Mouse (Mus musculus): ENCODE measurements around the gene Rtl10. TPM values are rescaled to one million over a fixed set of nuclear protein-coding genes. Genes with fewer than 3 reads are reported as not detected.
"Not testable (repeated sequence)": the region's sequence is repeated elsewhere in the genome, so short reads cannot be mapped to it uniquely, and the experiment has no call there.

Rtl10 gene
- polyA plus RNA-seq, 1 experiment from 2014 or later = 1.7 TPM

- Histone ChIP-seq H3K9ac (no peak overlapping the region), H3K9me3 (no peaks in the 10 kb centered on the region), H3K4me3 (no peak overlapping the region), H3K27me3 (replicated peaks) (peaks cover 3% of the 10 kb centered on the region; the same call in 1 of the 2 replicates), H3K27ac (replicated peaks) (no peak overlapping the region), H3K36me3 (peaks cover 14% of the 10 kb centered on the region), H3K4me2 (no peak overlapping the region), H3K4me1 (peaks cover 14% of the 10 kb centered on the region)
- ATAC-seq (ENCODE audit: extremely low read depth, insufficient number of reproducible peaks, low FRiP score, low TSS enrichment) = no peak
- 57% methylated on average over 1 of the region's 1 CpGs for WGBS
These were observed 8.5 kb downstream of the Rtl10 start for GRCm38 (mm10) chr16:18507200-18507549.

GRCm38 (mm10) chr16:18511741-18512140 lies 13.0 kb downstream of the Rtl10 start:
- Histone ChIP-seq H3K4me2 (no peak overlapping the region), H3K9ac (no peak overlapping the region), H3K27me3 (replicated peaks) (peaks cover 3% of the 10 kb centered on the region; the same call in 1 of the 2 replicates), H3K4me3 (no peak overlapping the region), H3K36me3 (no peaks in the 10 kb centered on the region), H3K27ac (replicated peaks) (no peak overlapping the region), H3K9me3 (no peaks in the 10 kb centered on the region), H3K4me1 (peaks cover 12% of the 10 kb centered on the region)
- no peak for ATAC-seq (ENCODE audit: extremely low read depth, insufficient number of reproducible peaks, low FRiP score, low TSS enrichment)
- 75% methylated on average over 5 of the region's 5 CpGs for WGBS

- Histone ChIP-seq H3K4me3 (no peak overlapping the region), H3K9me3 (no peaks in the 10 kb centered on the region), H3K27me3 (replicated peaks) (peaks cover 3% of the 10 kb centered on the region; the same call in 1 of the 2 replicates), H3K4me1 (peaks cover 12% of the 10 kb centered on the region), H3K36me3 (no peaks in the 10 kb centered on the region), H3K4me2 (no peak overlapping the region), H3K27ac (replicated peaks) (no peak overlapping the region), H3K9ac (no peak overlapping the region)
- ATAC-seq (ENCODE audit: extremely low read depth, insufficient number of reproducible peaks, low FRiP score, low TSS enrichment) = no peak
- 50% methylated on average over 6 of the region's 6 CpGs for WGBS
These were observed 14.8 kb downstream of the Rtl10 start for GRCm38 (mm10) chr16:18513508-18513907.

- ATAC-seq (ENCODE audit: extremely low read depth, insufficient number of reproducible peaks, low FRiP score, low TSS enrichment) = no peak
- Histone ChIP-seq H3K4me2 (no peak overlapping the region), H3K4me3 (no peak overlapping the region), H3K9ac (no peak overlapping the region), H3K4me1 (no peaks in the 10 kb centered on the region), H3K27ac (replicated peaks) (no peak overlapping the region), H3K9me3 (no peaks in the 10 kb centered on the region), H3K36me3 (no peaks in the 10 kb centered on the region), H3K27me3 (replicated peaks) (no peaks in the 10 kb centered on the region)
These were observed 19.4 kb downstream of the Rtl10 start for GRCm38 (mm10) chr16:18518091-18518490.

GRCm38 (mm10) chr16:18523563-18524245 lies 25.0 kb downstream of the Rtl10 start:
- H3K9ac ChIP-seq = no peak overlapping the region
- H3K4me2 ChIP-seq = no peak overlapping the region
- ATAC-seq (ENCODE audit: extremely low read depth, insufficient number of reproducible peaks, low FRiP score, low TSS enrichment) = no peak
- H3K27ac ChIP-seq (replicated peaks) = peak overlapping the region; percentile 33; the same call in 1 of the 2 replicates
- H3K27me3 ChIP-seq (replicated peaks) = no peaks in the 10 kb centered on the region
- no peaks in the 10 kb centered on the region for H3K9me3 ChIP-seq
- peaks cover 8% of the 10 kb centered on the region; the same call in 1 of the 2 replicates for H3K4me1 ChIP-seq
- H3K4me3 ChIP-seq = no peak overlapping the region
- 50% methylated on average over 8 of the region's 8 CpGs for WGBS
- H3K36me3 ChIP-seq = no peaks in the 10 kb centered on the region

- Histone ChIP-seq H3K4me2 (no peak overlapping the region), H3K27ac (replicated peaks) (no peak overlapping the region), H3K36me3 (no peaks in the 10 kb centered on the region), H3K4me3 (no peak overlapping the region), H3K9me3 (peaks cover 7% of the 10 kb centered on the region), H3K9ac (no peak overlapping the region), H3K27me3 (replicated peaks) (no peaks in the 10 kb centered on the region), H3K4me1 (peaks cover 3% of the 10 kb centered on the region; the same call in 1 of the 2 replicates)
- WGBS = 82% methylated on average over 5 of the region's 5 CpGs
- ATAC-seq (ENCODE audit: extremely low read depth, insufficient number of reproducible peaks, low FRiP score, low TSS enrichment) = no peak
These were observed 30.0 kb downstream of the Rtl10 start for GRCm38 (mm10) chr16:18528656-18529055.

- H3K4me1 ChIP-seq; H3K27me3 ChIP-seq (replicated peaks); H3K9ac ChIP-seq; H3K4me3 ChIP-seq; H3K36me3 ChIP-seq; H3K4me2 ChIP-seq; H3K27ac ChIP-seq (replicated peaks); H3K9me3 ChIP-seq: not testable (repeated sequence)
- ATAC-seq (ENCODE audit: extremely low read depth, insufficient number of reproducible peaks, low FRiP score, low TSS enrichment) = peak; percentile 99
- WGBS = 89% methylated on average over 7 of the region's 7 CpGs
These were observed 34.4 kb downstream of the Rtl10 start for GRCm38 (mm10) chr16:18533061-18533460.

GRCm38 (mm10) chr16:18537407-18537990 lies 38.8 kb downstream of the Rtl10 start:
- no peaks in the 10 kb centered on the region for H3K36me3 ChIP-seq
- peaks cover 14% of the 10 kb centered on the region for H3K4me1 ChIP-seq
- peaks cover 20% of the 10 kb centered on the region for H3K27me3 ChIP-seq (replicated peaks)
- H3K4me3 ChIP-seq = no peak overlapping the region
- no peaks in the 10 kb centered on the region for H3K9me3 ChIP-seq
- no peak overlapping the region for H3K27ac ChIP-seq (replicated peaks)
- no peak overlapping the region for H3K4me2 ChIP-seq
- WGBS = 84% methylated on average over 3 of the region's 3 CpGs
- no peak overlapping the region for H3K9ac ChIP-seq
- no peak for ATAC-seq (ENCODE audit: extremely low read depth, insufficient number of reproducible peaks, low FRiP score, low TSS enrichment)

GRCm38 (mm10) chr16:18539281-18539680 lies 40.6 kb downstream of the Rtl10 start:
- no peak overlapping the region for H3K27ac ChIP-seq (replicated peaks)
- H3K4me2 ChIP-seq = no peak overlapping the region
- no peak overlapping the region for H3K9ac ChIP-seq
- H3K4me3 ChIP-seq = no peak overlapping the region
- peaks cover 20% of the 10 kb centered on the region for H3K27me3 ChIP-seq (replicated peaks)
- 50% methylated on average over 6 of the region's 6 CpGs for WGBS
- ATAC-seq (ENCODE audit: extremely low read depth, insufficient number of reproducible peaks, low FRiP score, low TSS enrichment) = no peak
- no peaks in the 10 kb centered on the region for H3K36me3 ChIP-seq
- peaks cover 30% of the 10 kb centered on the region for H3K4me1 ChIP-seq
- H3K9me3 ChIP-seq = no peaks in the 10 kb centered on the region

- Histone ChIP-seq H3K36me3 (no peaks in the 10 kb centered on the region), H3K27ac (replicated peaks) (0 out of 2 replicates have a peak overlapping the region, but pooled peaks have one; percentile 25), H3K27me3 (replicated peaks) (peaks cover 44% of the 10 kb centered on the region), H3K4me3 (no peak overlapping the region), H3K9ac (no peak overlapping the region), H3K4me1 (peaks cover 30% of the 10 kb centered on the region), H3K9me3 (no peaks in the 10 kb centered on the region), H3K4me2 (no peak overlapping the region)
- WGBS = 29% methylated on average over 8 of the region's 8 CpGs
- no peak for ATAC-seq (ENCODE audit: extremely low read depth, insufficient number of reproducible peaks, low FRiP score, low TSS enrichment)
These were observed 44.6 kb downstream of the Rtl10 start for GRCm38 (mm10) chr16:18543151-18543829.

GRCm38 (mm10) chr16:18547891-18548290 lies 49.2 kb downstream of the Rtl10 start:
- peaks cover 65% of the 10 kb centered on the region for H3K27me3 ChIP-seq (replicated peaks)
- no peaks in the 10 kb centered on the region for H3K36me3 ChIP-seq
- H3K27ac ChIP-seq (replicated peaks) = no peak overlapping the region
- no peaks in the 10 kb centered on the region for H3K9me3 ChIP-seq
- ATAC-seq (ENCODE audit: extremely low read depth, insufficient number of reproducible peaks, low FRiP score, low TSS enrichment) = no peak
- no peak overlapping the region for H3K4me2 ChIP-seq
- WGBS = 77% methylated on average over 5 of the region's 5 CpGs
- peaks cover 20% of the 10 kb centered on the region for H3K4me1 ChIP-seq
- no peak overlapping the region for H3K9ac ChIP-seq
- no peak overlapping the region for H3K4me3 ChIP-seq

All from heart, embryonic 13.5 days (tissue).